Mouse (Mus musculus) adrenal gland, adult 8-10 months (tissue): ENCODE data around the gene Gm20388. TPM values are rescaled to one million over a fixed set of nuclear protein-coding genes. Genes with fewer than 3 reads are reported as not detected.
"Not testable (repeated sequence)": the region's sequence is repeated elsewhere in the genome, so short reads cannot be mapped to it uniquely, and the experiment has no call there.

Experiments
- DNase-seq: peaks from one replicate; pipeline ENCODE4 v3.0.0; 2022
- total RNA-seq, 4 experiments: library from RNA; stranded (reverse); gene quantifications; 2 replicates each; pipeline ENCODE4 v1.2.4; 2022

The Gm20388 gene
- total RNA-seq, 4 experiments from 2014 or later = 1.7 to 16.9 (median 5.8) TPM

- DNase-seq = no peak
These were observed 3478.4 kb downstream of the Gm20388 start for GRCm38 (mm10) chr8:123389026-123389425.

- no peak for DNase-seq
These were observed 3487.7 kb downstream of the Gm20388 start for GRCm38 (mm10) chr8:123398308-123398707.

- DNase-seq = no peak
These were observed 3491.3 kb downstream of the Gm20388 start for GRCm38 (mm10) chr8:123401936-123402335.

- no peak for DNase-seq
These were observed 3492.2 kb downstream of the Gm20388 start for GRCm38 (mm10) chr8:123402730-123403326.

GRCm38 (mm10) chr8:123404521-123404920 is 3493.9 kb downstream of the Gm20388 start:
- DNase-seq = no peak

- no peak for DNase-seq
These were observed 3496.1 kb downstream of the Gm20388 start, which contains the start of gene Mc1r for GRCm38 (mm10) chr8:123406786-123407185. Gene Mc1r (plus strand): TSS chr8:123407107.

GRCm38 (mm10) chr8:123407612-123408011 is 3497.0 kb downstream of the Gm20388 start:
- no peak for DNase-seq

GRCm38 (mm10) chr8:123408586-123409544 is 3498.2 kb downstream of the Gm20388 start:
- DNase-seq = peak; percentile 43

- peak; percentile 31 for DNase-seq
These were observed 3499.5 kb downstream of the Gm20388 start for GRCm38 (mm10) chr8:123410049-123410587.

- no peak for DNase-seq
These were observed 3500.1 kb downstream of the Gm20388 start for GRCm38 (mm10) chr8:123410788-123411187.

GRCm38 (mm10) chr8:123411246-123411645 is 3500.6 kb downstream of the Gm20388 start, which contains the start of gene Tubb3:
Gene Tubb3 (plus strand): TSS chr8:123411424.
- DNase-seq = peak; percentile 32

- DNase-seq = no peak
These were observed 3501.2 kb downstream of the Gm20388 start for GRCm38 (mm10) chr8:123411781-123412327.

GRCm38 (mm10) chr8:123412560-123413170 is 3502.0 kb downstream of the Gm20388 start:
- no peak for DNase-seq

GRCm38 (mm10) chr8:123414255-123414654 is 3503.6 kb downstream of the Gm20388 start:
- DNase-seq = no peak

- DNase-seq = not testable (repeated sequence)
These were observed 3504.5 kb downstream of the Gm20388 start for GRCm38 (mm10) chr8:123414997-123415696.

- no peak for DNase-seq
These were observed 3505.6 kb downstream of the Gm20388 start for GRCm38 (mm10) chr8:123415967-123416943.

GRCm38 (mm10) chr8:123416944-123417555 is 3506.4 kb downstream of the Gm20388 start:
- DNase-seq = no peak

- DNase-seq = no peak
These were observed 3509.1 kb downstream of the Gm20388 start for GRCm38 (mm10) chr8:123419711-123420110.

GRCm38 (mm10) chr8:123420525-123421281 is 3510.1 kb downstream of the Gm20388 start:
- no peak for DNase-seq
